Mouse (Mus musculus): ENCODE measurements around the gene Smco2.

The Smco2 gene

GRCm38 (mm10) chr6:146893890-146894289, 44.0 kb downstream of the Smco2 start:
- in situ Hi-C loops (cut with MboI, MseI): no loop called here

DNA sequence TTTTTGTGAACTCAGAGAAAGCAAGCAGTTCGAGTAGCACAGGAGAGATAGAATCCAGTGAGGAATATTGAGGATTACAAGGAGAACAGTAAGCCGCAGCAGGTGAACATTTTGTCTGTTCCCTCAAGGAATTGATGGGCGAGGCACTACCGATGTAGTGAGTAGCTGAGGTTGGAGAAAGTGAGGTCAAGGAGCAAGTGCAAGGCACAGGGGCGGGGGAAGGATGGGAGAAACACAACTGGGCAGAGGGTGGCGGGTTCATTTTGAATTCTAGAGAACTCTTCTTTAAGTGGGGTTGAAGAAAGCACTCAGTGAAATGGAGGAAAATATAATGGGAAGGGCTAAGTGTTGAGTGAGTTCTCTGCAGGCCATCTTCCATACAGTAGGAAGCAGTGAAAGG, 48.8 kb downstream of the Smco2 start:
- in situ Hi-C loops (cut with MboI, MseI): no loop called here

DNA sequence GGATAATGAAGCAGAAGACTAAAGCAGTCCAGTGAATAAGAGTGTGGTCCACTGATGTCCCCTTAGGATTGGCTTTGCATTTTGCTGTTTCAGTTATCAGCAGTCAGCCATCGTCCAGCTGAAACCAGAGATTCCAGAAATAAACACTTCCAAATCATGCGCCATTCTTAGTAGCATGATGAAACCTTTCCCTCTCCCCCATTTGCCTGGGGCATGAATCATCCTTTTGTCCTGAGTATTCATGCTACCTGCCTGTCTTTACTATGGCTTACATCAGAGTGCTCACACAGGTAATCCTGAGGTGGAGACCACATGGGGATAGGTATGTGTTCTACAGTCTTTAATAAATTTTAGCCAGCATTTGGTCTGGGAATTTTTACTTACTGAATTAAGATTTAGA, 49.7 kb downstream of the Smco2 start:
- in situ Hi-C loops (cut with MboI, MseI): no loop called here

GRCm38 (mm10) chr6:146901929-146902328, 52.0 kb downstream of the Smco2 start:
- in situ Hi-C loops (cut with MboI, MseI): no loop called here

DNA sequence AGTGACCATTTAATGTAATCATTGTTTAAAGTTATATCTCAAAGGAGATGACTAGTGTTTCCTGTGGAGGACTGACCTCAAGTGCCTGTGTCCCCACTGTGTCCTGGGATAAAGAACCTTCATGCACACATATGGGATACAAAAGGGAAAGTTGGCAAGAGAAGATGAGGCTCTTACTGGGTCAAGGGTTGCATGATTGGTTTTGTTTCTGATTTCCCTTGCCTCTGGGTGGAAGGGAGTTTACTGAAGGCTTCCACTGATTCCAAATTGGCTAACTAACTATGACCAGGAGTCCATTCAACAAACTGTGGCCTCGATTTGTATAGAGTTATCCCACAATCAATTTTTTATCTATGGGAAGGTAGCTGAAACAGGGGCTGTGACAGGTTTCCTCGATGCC, 53.7 kb downstream of the Smco2 start:
- in situ Hi-C loops (cut with MboI, MseI): no loop called here

DNA sequence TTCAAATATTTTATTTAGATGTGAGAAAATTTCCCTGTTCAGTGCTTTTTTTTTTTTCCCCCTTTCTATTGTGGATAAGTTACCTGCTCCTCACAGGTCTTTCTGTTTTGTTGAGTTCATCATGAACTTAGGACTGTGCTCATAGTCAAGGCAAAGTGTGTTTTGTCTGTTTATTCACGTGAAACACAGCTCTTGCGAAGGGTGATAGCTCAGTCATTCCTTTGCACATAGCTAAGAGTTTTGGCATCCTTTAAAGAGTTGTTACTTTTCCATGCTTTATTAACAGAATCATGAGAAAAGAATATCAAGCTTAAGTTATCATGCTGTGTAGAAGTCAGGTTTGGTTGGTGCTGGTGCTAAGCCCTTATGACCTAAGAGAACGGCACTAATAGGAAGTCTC, 54.8 kb downstream of the Smco2 start:
- in situ Hi-C loops (cut with MboI, MseI): no loop called here

DNA sequence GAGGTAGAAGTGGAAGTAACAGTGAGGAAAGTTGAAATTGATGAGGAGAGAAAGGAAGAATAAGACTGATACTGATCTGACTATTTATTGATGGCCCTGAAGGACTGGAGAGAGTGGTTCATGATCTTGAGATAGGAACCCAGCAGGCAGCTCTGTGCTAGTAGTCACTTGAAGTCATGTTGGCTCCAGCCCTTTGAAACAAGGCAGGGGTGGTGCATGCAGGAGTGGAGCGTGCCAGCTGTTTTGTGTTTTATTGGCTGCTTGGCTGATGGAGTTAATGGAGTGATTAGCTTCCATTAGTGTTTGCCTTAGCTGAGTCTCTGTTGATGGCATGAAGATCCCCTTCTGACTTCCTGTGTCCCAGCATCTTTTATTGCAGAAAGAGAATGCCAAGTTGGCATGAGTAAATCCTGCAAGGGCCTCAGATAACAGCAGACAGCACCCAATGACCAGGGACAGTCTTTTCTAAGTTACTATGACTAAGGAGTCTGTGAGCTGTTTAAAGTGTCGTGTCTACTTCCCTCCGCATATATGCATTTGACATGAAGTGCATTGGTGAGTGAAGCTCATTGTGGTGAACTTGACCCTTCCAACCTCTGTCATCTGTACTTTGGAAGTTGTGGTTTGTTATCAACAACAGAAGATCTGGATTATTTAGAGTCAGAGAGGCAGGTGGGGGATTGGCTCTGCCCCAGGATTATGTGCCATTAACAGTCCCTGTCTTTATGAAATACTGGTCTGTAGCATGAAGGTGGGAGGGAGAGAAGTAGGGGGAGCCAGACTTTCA, 56.3 kb downstream of the Smco2 start:
- in situ Hi-C loops (cut with MboI, MseI): no loop called here

- in situ Hi-C loops (cut with MboI, MseI): no loop called here
Observed at GRCm38 (mm10) chr6:146907061-146907794, 57.3 kb downstream of the Smco2 start.

DNA sequence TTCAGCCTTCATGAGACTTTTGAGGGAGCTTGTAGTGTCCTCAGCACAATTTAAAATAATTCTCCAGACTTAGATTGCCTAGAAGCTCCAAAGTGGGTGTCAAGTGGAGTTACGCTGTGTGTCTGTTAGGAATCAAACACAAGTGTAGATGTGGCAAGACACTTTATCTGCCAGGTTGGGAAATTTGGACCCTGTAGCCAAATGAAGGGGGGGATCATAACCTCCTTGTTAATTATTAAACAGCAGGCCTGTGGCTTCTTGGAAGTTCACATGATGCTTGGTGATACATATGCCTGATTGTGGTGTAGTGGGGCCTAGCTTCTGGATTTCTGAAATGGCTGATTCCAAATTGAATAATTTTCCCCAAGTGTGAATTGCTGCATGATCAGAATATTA, 57.9 kb downstream of the Smco2 start:
- in situ Hi-C loops (cut with MboI, MseI): no loop called here

- in situ Hi-C loops (cut with MboI, MseI): no loop called here
Observed at GRCm38 (mm10) chr6:146908801-146909200, 58.9 kb downstream of the Smco2 start.

DNA sequence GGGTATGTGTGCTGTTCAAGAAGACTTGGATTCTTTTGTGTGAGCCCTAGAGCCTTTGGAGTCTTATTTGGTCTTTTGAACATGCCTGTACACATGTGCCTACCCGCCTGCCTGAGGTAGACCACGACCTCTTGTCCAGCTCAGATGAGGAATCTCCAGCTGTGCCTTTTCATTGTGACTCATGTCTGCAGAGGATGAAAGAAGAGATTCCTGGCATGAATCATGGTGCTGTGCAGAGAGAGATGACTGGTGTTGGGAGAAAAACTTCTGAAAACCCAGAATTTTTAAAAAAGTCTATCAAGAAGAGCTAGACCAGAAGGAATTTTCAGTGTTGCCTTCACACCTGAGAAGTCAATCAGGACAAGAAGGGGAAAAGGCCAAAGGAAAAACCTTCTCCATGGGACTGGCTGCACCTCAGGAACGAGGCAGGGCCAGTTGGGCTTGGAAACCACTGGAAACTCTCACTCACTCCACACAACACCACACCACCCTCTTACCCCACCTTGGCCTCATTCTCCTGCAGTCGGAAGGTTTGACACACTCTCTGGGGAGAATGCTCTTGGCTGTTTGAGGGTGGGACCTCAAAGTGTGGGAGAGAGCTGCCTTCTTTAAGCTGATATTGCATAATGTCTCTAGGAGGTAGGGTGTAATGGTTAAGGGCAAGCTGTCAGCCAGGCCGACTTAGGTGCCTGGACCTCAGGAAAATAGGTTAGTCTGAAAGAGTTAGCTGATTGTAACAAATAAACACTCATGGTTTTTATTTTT, 60.0 kb downstream of the Smco2 start:
- in situ Hi-C loops (cut with MboI, MseI): loop anchor here in 1 of 2 experiments (5.0 kb wide), 1 partner anchor 52 kb away; no protein-coding TSS in a partner anchor

GRCm38 (mm10) chr6:146910801-146911200, 60.9 kb downstream of the Smco2 start:
- in situ Hi-C loops (cut with MboI, MseI): loop anchor here in 1 of 2 experiments (5.0 kb wide), 1 partner anchor 52 kb away; no protein-coding TSS in a partner anchor

GRCm38 (mm10) chr6:146912835-146913488, 63.1 kb downstream of the Smco2 start:
- in situ Hi-C loops (cut with MboI, MseI): loop anchor here in 1 of 2 experiments (5.0 kb wide), 1 partner anchor 49 kb away; no protein-coding TSS in a partner anchor

- in situ Hi-C loops (cut with MboI, MseI): loop anchor here in 1 of 2 experiments (5.0 kb wide), 1 partner anchor 49 kb away; no protein-coding TSS in a partner anchor
Observed at GRCm38 (mm10) chr6:146913489-146914198, 63.7 kb downstream of the Smco2 start.

- in situ Hi-C loops (cut with MboI, MseI): no loop called here
Observed at GRCm38 (mm10) chr6:146915808-146916207, 65.9 kb downstream of the Smco2 start.

GRCm38 (mm10) chr6:146917396-146917795, 67.5 kb downstream of the Smco2 start:
- in situ Hi-C loops (cut with MboI, MseI): no loop called here

GRCm38 (mm10) chr6:146918341-146918740, 68.4 kb downstream of the Smco2 start:
- in situ Hi-C loops (cut with MboI, MseI): no loop called here
